Mouse (Mus musculus) ES-E14 (cell line): ENCODE measurements around the gene Jund.

Experiments
- CHD2 ChIP-seq: IDR thresholded peaks from 2 replicates; pipeline ENCODE4 v1.6.1; 2014; ENCODE audit warnings: mild to moderate bottlenecking, low read depth, low read length, inconsistent platforms
- ZC3H11A ChIP-seq: IDR thresholded peaks from 2 replicates; pipeline ENCODE4 v1.6.1; 2012; ENCODE audit warnings: low read depth, mild to moderate bottlenecking, inconsistent platforms, low read length, borderline replicate concordance
- ZNF384 ChIP-seq: IDR thresholded peaks from 2 replicates; pipeline ENCODE4 v1.6.1; 2012; ENCODE audit warnings: low read depth, low read length, inconsistent platforms

- no peak for TF ChIP-seq ZC3H11A
- TF ChIP-seq ZNF384, result no peak
- no peak for TF ChIP-seq CHD2
Measured at GRCm38 (mm10) chr8:70660273-70660725, 38.5 kb upstream of the Jund start, which contains the start of gene Pgpep1.
